Mouse (Mus musculus): Measurements from ENCODE around the gene Abl1. TPM values are rescaled to one million over a fixed set of nuclear protein-coding genes. Genes with fewer than 3 reads are reported as not detected.

Abl1 gene
- total RNA-seq, 2 experiments from 2014 or later: 109 to 112 TPM

- peak in 1 of 2 experiments; percentile 47 for DNase-seq (ENCODE audit: low spot score in 2 of 2)
Observed at GRCm38 (mm10) chr2:31815367-31815766, 127.2 kb downstream of the Abl1 start.

- DNase-seq (ENCODE audit: low spot score in 2 of 2): no peak
Observed at GRCm38 (mm10) chr2:31822524-31823371, 134.6 kb downstream of the Abl1 start.

GRCm38 (mm10) chr2:31823933-31824730, 136.0 kb downstream of the Abl1 start:
- no peak for DNase-seq (ENCODE audit: low spot score in 2 of 2)

- DNase-seq (ENCODE audit: low spot score in 2 of 2): no peak
Observed at GRCm38 (mm10) chr2:31825469-31825911, 137.3 kb downstream of the Abl1 start.

GRCm38 (mm10) chr2:31826094-31827085, 138.2 kb downstream of the Abl1 start:
- no peak for DNase-seq (ENCODE audit: low spot score in 2 of 2)

- no peak for DNase-seq (ENCODE audit: low spot score in 2 of 2)
Observed at GRCm38 (mm10) chr2:31827877-31828276, 139.7 kb downstream of the Abl1 start.

GRCm38 (mm10) chr2:31828311-31828825, 140.2 kb downstream of the Abl1 start:
- DNase-seq (ENCODE audit: low spot score in 2 of 2): no peak

GRCm38 (mm10) chr2:31836091-31836490, 147.9 kb downstream of the Abl1 start:
- no peak for DNase-seq (ENCODE audit: low spot score in 2 of 2)

GRCm38 (mm10) chr2:31836985-31837384, 148.8 kb downstream of the Abl1 start:
- no peak for DNase-seq (ENCODE audit: low spot score in 2 of 2)

- DNase-seq (ENCODE audit: low spot score in 2 of 2): no peak
Observed at GRCm38 (mm10) chr2:31838868-31839267, 150.7 kb downstream of the Abl1 start.

- no peak for DNase-seq (ENCODE audit: low spot score in 2 of 2)
Observed at GRCm38 (mm10) chr2:31844729-31845136, 156.6 kb downstream of the Abl1 start.

- no peak for DNase-seq (ENCODE audit: low spot score in 2 of 2)
Observed at GRCm38 (mm10) chr2:31845512-31845895, 157.3 kb downstream of the Abl1 start.

GRCm38 (mm10) chr2:31845896-31846691, 157.9 kb downstream of the Abl1 start, which contains the start of gene Fibcd1:
Fibcd1 (minus strand) TSS chr2:31846005.
- no peak for DNase-seq (ENCODE audit: low spot score in 2 of 2)

GRCm38 (mm10) chr2:31846692-31847660, 158.8 kb downstream of the Abl1 start:
- DNase-seq (ENCODE audit: low spot score in 2 of 2): no peak

GRCm38 (mm10) chr2:31847908-31848307, 159.7 kb downstream of the Abl1 start:
- no peak for DNase-seq (ENCODE audit: low spot score in 2 of 2)

GRCm38 (mm10) chr2:31850141-31850540, 162.0 kb downstream of the Abl1 start:
- no peak for DNase-seq (ENCODE audit: low spot score in 2 of 2)

All from adrenal gland, postnatal 4 days (tissue).